Mouse (Mus musculus) erythroid progenitor cell, adult 5-6 weeks (primary cell): ENCODE data around the gene Helb. TPM values are rescaled to one million over a fixed set of nuclear protein-coding genes. Genes with fewer than 3 reads are reported as not detected.
"Not testable (repeated sequence)": the region's sequence is repeated elsewhere in the genome, so short reads cannot be mapped to it uniquely, and the experiment has no call there.

Source experiments
- ATAC-seq: replicated peaks from 2 replicates; pipeline ENCODE4 v1.8.0; 2016; ENCODE audit warnings: moderate number of reproducible peaks, mild to moderate bottlenecking, moderate TSS enrichment, inconsistent platforms; ENCODE audit not compliant: poor library complexity, low FRiP score, severe bottlenecking
- total RNA-seq, 2 experiments: library from RNA; stranded (forward) in 1 of 2; stranded (reverse) in 1 of 2; fragments of 150-400 nt in 1 of 2; fragments of 186-747, 209-891 nt in 1 of 2; gene quantifications; 2 replicates each; pipeline versions ENCODE4 v1.2.3 to v1.2.4; 2015 to 2017; ENCODE audit warnings: low replicate concordance in 2 of 2

The Helb gene
- total RNA-seq (2015; ENCODE audit: low replicate concordance), result 25.6 and 31.0 TPM in 2 replicates
- total RNA-seq (2017; ENCODE audit: low replicate concordance), result 46.1 and 48.0 TPM in 2 replicates

GRCm38 (mm10) chr10:120112507-120113396 lies at the start of gene Helb:
TSS of gene Helb (minus strand) at chr10:120112987.
- ATAC-seq, result peak; percentile 95

GRCm38 (mm10) chr10:120160533-120160932 lies 47.7 kb upstream of the Helb start:
- ATAC-seq, result no peak

GRCm38 (mm10) chr10:120153911-120154310 lies 41.1 kb upstream of the Helb start:
- no peak for ATAC-seq

- no peak for ATAC-seq
These were observed 38.9 kb upstream of the Helb start for GRCm38 (mm10) chr10:120151672-120152071.

- ATAC-seq, result no peak
These were observed 28.2 kb upstream of the Helb start for GRCm38 (mm10) chr10:120140916-120141516.

- no peak for ATAC-seq
These were observed 27.4 kb upstream of the Helb start for GRCm38 (mm10) chr10:120140193-120140592.

GRCm38 (mm10) chr10:120136020-120136562 lies 23.3 kb upstream of the Helb start:
- ATAC-seq, result no peak

GRCm38 (mm10) chr10:120133697-120134096 lies 20.9 kb upstream of the Helb start:
- no peak for ATAC-seq

GRCm38 (mm10) chr10:120130621-120131020 lies 17.8 kb upstream of the Helb start:
- peak; percentile 75 for ATAC-seq

- no peak for ATAC-seq
These were observed 16.0 kb upstream of the Helb start for GRCm38 (mm10) chr10:120128601-120129277.

- no peak for ATAC-seq
These were observed 12.7 kb upstream of the Helb start for GRCm38 (mm10) chr10:120125465-120125857.

GRCm38 (mm10) chr10:120124801-120125464 lies 12.1 kb upstream of the Helb start:
- ATAC-seq, result peak; percentile 70

GRCm38 (mm10) chr10:120123721-120124120 lies 10.9 kb upstream of the Helb start:
- ATAC-seq, result no peak

GRCm38 (mm10) chr10:120115249-120115648 lies 2.5 kb upstream of the Helb start:
- ATAC-seq, result no peak

GRCm38 (mm10) chr10:120114493-120114892 lies 1.7 kb upstream of the Helb start:
- ATAC-seq, result no peak

- ATAC-seq, result no peak
These were observed 1.2 kb upstream of the Helb start for GRCm38 (mm10) chr10:120113980-120114379.

GRCm38 (mm10) chr10:120113482-120113881 lies 695 bp upstream of the Helb start:
- ATAC-seq, result not testable (repeated sequence)

GRCm38 (mm10) chr10:120111691-120112319 lies 982 bp downstream of the Helb start:
- ATAC-seq, result no peak

- ATAC-seq, result no peak
These were observed 12.0 kb downstream of the Helb start for GRCm38 (mm10) chr10:120100806-120101205.
